Mouse (Mus musculus) layer of hippocampus, postnatal 14 days (tissue): Measurements from ENCODE around the gene Tpcn2. TPM values are rescaled to one million over a fixed set of nuclear protein-coding genes. Genes with fewer than 3 reads are reported as not detected.

ENCODE experiments used
- DNase-seq, 2 experiments: peaks; one replicate each; pipeline ENCODE4 v3.0.0; 2021 to 2022; ENCODE audit warnings: low spot score in 2 of 2, mixed read lengths in 1 of 2
- long read RNA-seq, 2 experiments: library from polyadenylated mRNA; stranded (forward); transcript quantifications; one replicate each; pipeline ENCODE4 v2.0.0; 2021
- total RNA-seq, 2 experiments: library from RNA; stranded (reverse); gene quantifications; 2 replicates each; pipeline ENCODE4 v1.2.3; 2021

Tpcn2 gene
- total RNA-seq = 1 to 10 TPM; 5.4 to 7.2 TPM
- long read RNA-seq, experiment 1, partial matches to known transcripts = 1 of 1 reads
- long read RNA-seq, experiment 1, other reads (novel, unspliced or antisense) = 0 of 1 reads
- long read RNA-seq, experiment 2, partial matches to known transcripts = 0 of 2 reads
- long read RNA-seq, experiment 2, other reads (novel, unspliced or antisense) = 2 of 2 reads

- peak; percentile 84 to 91 for DNase-seq
Measured at GRCm38 (mm10) chr7:145283487-145284187, at the start of gene Tpcn2. Gene Tpcn2, minus strand, starts transcription at chr7:145284011.

DNA sequence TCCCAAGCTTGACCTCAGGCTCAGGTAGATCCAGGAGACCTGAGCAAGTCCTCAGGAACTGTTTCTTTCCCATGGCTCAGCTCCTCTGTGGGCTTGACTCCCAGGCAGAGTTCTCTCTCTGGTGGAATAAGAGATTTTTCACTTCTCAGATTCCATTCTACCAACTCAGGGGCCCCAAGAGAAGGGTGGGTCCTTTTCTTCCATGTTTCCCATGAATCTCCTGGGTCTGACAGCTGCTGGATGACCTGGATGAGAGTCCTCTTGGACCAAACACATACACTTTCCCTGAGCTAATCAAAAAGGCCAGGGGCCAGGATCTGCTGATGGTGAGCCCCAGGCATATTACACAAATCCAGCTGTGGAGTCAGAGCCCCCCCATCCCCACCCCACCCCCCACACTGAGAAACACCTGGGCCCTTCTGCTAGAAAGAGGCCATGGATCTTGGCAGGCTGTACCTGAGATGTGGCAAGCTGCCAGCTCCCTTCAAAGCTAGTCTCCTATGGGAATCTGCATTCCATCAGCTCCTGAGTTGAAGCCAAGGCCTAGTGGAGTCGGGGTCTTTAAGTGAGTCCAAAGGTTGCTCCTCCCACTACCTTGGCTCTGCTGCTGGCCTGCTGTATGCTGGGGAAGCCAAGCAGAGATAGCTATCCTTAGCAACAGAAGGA lies 48.7 kb upstream of the Tpcn2 start:
- no peak for DNase-seq

DNA sequence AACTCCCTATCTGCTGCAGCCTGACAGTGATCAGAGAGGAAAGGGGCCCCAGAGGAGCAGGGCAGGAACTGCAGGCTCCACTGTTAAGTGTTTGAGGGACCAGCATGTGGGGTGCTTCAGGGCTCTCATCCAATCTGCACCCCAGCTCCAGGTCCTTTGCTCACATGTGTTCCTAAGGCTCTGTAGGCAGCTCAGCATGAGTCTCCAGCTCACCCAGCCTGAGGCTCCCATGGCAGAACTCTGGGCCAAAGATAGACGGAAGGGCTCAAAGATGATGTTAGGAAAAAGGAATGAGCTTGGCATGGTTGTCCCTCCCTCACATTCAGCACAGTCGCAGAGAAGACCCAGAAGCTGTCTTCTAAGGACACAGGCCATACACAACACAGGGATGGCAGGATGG lies 46.8 kb upstream of the Tpcn2 start:
- no peak for DNase-seq

GRCm38 (mm10) chr7:145329982-145330381 lies 46.2 kb upstream of the Tpcn2 start:
- DNase-seq = no peak

- DNase-seq = no peak
Measured at GRCm38 (mm10) chr7:145325697-145326096, 41.9 kb upstream of the Tpcn2 start.

DNA sequence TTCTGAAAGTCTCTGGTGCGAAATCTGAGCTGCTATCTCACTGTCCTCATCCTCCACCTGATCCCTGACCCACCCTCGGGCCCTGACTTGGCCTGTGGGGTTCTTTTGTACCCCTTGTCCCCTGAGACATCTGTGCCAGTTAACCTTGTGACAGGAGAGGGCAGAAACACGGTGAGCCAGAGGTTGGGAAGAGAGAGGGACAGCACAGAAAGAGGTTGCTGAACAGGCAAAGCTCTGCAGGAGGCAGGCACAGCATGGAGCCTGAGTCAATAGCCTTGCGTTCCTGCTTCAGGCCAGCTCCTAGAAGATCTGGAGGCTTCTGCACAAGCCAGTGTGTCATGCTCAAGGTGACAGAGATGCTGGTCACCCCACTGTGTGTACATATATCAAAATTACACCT lies 39.8 kb upstream of the Tpcn2 start:
- DNase-seq = no peak

GRCm38 (mm10) chr7:145319481-145319880 lies 35.7 kb upstream of the Tpcn2 start:
- DNase-seq = no peak

GRCm38 (mm10) chr7:145317522-145317921 lies 33.7 kb upstream of the Tpcn2 start:
- peak in 1 of 2 experiments; percentile 52 for DNase-seq

GRCm38 (mm10) chr7:145314785-145315411 lies 31.1 kb upstream of the Tpcn2 start, which contains the start of gene Mrgprd:
Gene Mrgprd, plus strand, starts transcription at chr7:145314835.
- no peak for DNase-seq

DNA sequence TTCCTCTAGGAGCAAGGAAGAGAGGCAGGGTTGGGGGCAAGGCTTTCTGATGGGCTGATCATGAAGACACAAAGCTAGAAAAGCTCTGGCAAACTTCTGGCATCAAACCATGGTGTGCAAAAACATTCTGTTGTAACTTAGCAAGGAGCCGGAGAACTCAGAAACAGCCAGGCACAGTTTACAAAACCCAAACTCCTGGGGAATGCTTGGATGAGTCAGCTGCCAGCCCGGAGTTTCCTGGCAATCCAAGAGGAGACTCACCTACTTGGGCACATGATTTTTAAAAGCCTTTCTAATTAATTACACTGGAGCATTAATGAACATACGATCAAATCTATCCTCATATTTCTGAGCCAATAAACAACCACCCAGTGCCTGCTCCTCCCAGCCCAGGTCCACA lies 28.3 kb upstream of the Tpcn2 start:
- DNase-seq = no peak

DNA sequence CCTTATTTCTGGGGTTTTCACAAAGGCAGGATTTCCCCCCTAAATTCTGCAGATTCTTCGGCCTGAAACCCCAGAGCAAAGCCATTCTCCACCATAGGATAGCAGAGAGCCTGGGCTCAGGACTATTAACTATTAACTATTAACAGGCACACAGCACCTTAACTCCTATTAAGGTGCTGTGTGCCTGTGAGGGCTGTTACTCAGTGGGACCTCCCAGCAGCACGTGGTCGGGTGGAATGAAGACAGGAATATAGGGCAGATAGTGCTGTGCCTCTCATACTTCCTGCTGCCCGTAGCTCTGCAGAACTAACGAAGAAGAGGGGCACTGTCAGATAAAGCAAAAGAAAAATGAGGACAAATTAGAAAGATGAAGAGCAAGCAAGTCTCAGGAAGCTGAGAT lies 26.7 kb upstream of the Tpcn2 start:
- no peak for DNase-seq

GRCm38 (mm10) chr7:145309877-145310276 lies 26.1 kb upstream of the Tpcn2 start:
- no peak for DNase-seq

GRCm38 (mm10) chr7:145308866-145309265 lies 25.1 kb upstream of the Tpcn2 start:
- no peak for DNase-seq

DNA sequence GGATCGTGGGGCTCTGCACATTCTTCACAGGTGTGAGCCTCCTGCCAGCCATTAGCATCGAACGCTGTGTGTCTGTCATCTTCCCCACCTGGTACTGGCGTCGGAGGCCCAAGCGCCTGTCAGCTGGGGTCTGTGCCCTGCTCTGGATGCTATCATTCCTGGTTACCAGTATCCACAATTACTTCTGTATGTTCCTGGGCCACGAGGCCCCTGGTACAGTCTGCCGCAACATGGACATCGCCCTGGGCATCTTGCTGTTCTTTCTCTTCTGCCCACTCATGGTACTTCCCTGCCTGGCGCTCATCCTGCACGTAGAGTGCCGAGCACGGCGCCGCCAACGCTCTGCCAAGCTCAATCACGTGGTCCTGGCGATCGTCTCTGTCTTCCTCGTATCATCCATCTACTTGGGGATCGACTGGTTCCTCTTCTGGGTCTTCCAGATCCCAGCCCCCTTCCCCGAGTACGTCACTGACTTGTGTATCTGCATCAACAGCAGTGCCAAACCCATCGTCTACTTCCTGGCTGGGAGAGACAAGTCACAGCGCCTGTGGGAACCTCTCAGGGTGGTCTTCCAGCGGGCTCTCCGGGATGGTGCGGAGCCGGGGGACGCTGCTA lies 24.4 kb upstream of the Tpcn2 start:
- peak in 1 of 2 experiments; percentile 25 for DNase-seq

GRCm38 (mm10) chr7:145307636-145308035 lies 23.8 kb upstream of the Tpcn2 start:
- DNase-seq = no peak

- DNase-seq = no peak
Measured at GRCm38 (mm10) chr7:145304153-145304552, 20.3 kb upstream of the Tpcn2 start.

- no peak for DNase-seq
Measured at GRCm38 (mm10) chr7:145302488-145303285, 18.9 kb upstream of the Tpcn2 start.

GRCm38 (mm10) chr7:145301341-145302005 lies 17.7 kb upstream of the Tpcn2 start:
- DNase-seq = no peak

GRCm38 (mm10) chr7:145301008-145301340 lies 17.2 kb upstream of the Tpcn2 start:
- no peak for DNase-seq

DNA sequence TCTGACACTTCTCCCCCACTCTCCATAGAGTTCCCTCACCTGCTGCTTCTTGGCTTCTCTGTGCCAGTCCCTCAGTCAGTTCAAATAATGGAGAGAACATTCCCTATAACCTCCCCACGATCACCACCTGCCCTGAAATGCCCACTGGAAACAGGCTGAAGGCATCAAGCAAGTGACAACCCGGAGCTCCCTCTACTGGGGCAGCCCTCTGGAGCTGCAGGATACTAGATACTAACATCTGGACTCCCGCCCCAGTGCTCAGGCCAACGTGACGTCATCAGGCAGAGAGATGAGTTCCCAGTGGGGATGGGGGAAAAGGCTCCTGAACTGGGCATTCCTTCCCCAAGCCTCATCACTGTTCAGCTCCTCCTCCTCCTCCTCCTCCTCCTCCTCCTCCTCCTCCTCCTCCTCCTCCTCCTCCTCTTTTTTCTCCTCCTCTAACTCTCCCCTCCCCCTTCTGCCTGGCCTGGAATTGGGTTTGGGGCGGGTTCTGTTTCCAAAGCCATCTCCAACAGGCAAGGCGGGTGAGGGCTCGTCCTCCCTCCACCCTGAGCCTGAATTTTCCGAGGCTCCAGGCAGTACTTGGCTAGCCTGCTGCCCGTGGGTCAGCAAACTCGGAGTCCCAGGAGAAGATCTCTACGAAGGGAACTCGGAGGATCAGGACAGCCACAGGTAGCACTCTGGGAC lies 16.7 kb upstream of the Tpcn2 start, which contains the start of gene Mrgprf:
TSS of gene Mrgprf (plus strand) at position 508 of the 687 bp plus-strand sequence.
- DNase-seq = no peak
